Mouse (Mus musculus) stomach, postnatal 0 days (tissue): ENCODE results near the gene Nup210. TPM values are rescaled to one million over a fixed set of nuclear protein-coding genes. Genes with fewer than 3 reads are reported as not detected.
"Not testable (repeated sequence)": the region's sequence is repeated elsewhere in the genome, so short reads cannot be mapped to it uniquely, and the experiment has no call there.

Source experiments
- ATAC-seq: fragments of 200-750 bp; cut with Nextera tagmentation; 2 replicates; pipeline ENCODE4 v1.8.0; 2017; ENCODE audit not compliant: low FRiP score, low TSS enrichment
- DNase-seq: peaks from one replicate; pipeline ENCODE4 v3.0.0-alpha.2; 2016; ENCODE audit warnings: low spot score
- H3K27ac ChIP-seq: fragments of 300-500 bp; sonication (generic); replicated peaks from 2 replicates; pipeline ENCODE4 v1.5.1; 2014; ENCODE audit warnings: mild to moderate bottlenecking, control low read depth
- H3K27me3 ChIP-seq: fragments of 300-500 bp; sonication (generic); 2 replicates; pipeline ENCODE4 v1.6.1; 2014; ENCODE audit warnings: low read length; ENCODE audit not compliant: control insufficient read depth, insufficient read depth
- H3K36me3 ChIP-seq: fragments of 300-500 bp; sonication (generic); 2 replicates; pipeline ENCODE4 v1.6.1; 2014; ENCODE audit warnings: low read length, mixed read lengths; ENCODE audit not compliant: control insufficient read depth, insufficient read depth
- H3K4me1 ChIP-seq: fragments of 300-500 bp; sonication (generic); replicated peaks from 2 replicates; pipeline ENCODE4 v1.6.1; 2014; ENCODE audit warnings: antibody characterized with exemption; ENCODE audit not compliant: control insufficient read depth, insufficient read depth
- H3K4me2 ChIP-seq: fragments of 300-500 bp; sonication (generic); replicated peaks from 2 replicates; pipeline ENCODE4 v1.6.1; 2014; ENCODE audit warnings: low read depth, mild to moderate bottlenecking, control low read depth, moderate library complexity
- H3K4me3 ChIP-seq: fragments of 300-500 bp; sonication (generic); 2 replicates; pipeline ENCODE4 v1.5.1; 2014; ENCODE audit warnings: low read depth, low read length, control low read depth
- H3K9ac ChIP-seq: fragments of 300-500 bp; sonication (generic); 2 replicates; pipeline ENCODE4 v1.6.1; 2014; ENCODE audit warnings: mild to moderate bottlenecking, low read length, control low read depth, mixed read lengths
- H3K9me3 ChIP-seq: fragments of 300-500 bp; sonication (generic); 2 replicates; pipeline ENCODE4 v1.6.1; 2016; ENCODE audit warnings: low read length; ENCODE audit not compliant: control insufficient read depth
- CTCF ChIP-seq: IDR thresholded peaks from 2 replicates; pipeline ENCODE4 v1.5.1; 2016; ENCODE audit warnings: antibody characterized with exemption, low read depth, mild to moderate bottlenecking, moderate library complexity
- EP300 ChIP-seq: optimal IDR thresholded peaks from 2 replicates; pipeline ENCODE3; 2016; ENCODE audit warnings: antibody characterized with exemption
- WGBS: fragments of 180-500 bp; shearing (Covaris S2); extraction: QIAGEN DNeasy Blood & Tissue Kit; methylation state at CpG from one replicate; pipeline ENCODE4 v1.1.7; 2014; 5-methylcytosine and 5-hydroxymethylcytosine counted together
- polyA plus RNA-seq: library from polyadenylated mRNA; unstranded; fragments of >200 nt; fragmentation: Nextera tagmentation; extraction: Ambion mirVana; gene quantifications from 2 replicates; pipeline ENCODE4 v1.2.1, GENCODE M21; 2015

The Nup210 gene
- polyA plus RNA-seq, 1 experiment from 2014 or later = 2.4 TPM

DNA sequence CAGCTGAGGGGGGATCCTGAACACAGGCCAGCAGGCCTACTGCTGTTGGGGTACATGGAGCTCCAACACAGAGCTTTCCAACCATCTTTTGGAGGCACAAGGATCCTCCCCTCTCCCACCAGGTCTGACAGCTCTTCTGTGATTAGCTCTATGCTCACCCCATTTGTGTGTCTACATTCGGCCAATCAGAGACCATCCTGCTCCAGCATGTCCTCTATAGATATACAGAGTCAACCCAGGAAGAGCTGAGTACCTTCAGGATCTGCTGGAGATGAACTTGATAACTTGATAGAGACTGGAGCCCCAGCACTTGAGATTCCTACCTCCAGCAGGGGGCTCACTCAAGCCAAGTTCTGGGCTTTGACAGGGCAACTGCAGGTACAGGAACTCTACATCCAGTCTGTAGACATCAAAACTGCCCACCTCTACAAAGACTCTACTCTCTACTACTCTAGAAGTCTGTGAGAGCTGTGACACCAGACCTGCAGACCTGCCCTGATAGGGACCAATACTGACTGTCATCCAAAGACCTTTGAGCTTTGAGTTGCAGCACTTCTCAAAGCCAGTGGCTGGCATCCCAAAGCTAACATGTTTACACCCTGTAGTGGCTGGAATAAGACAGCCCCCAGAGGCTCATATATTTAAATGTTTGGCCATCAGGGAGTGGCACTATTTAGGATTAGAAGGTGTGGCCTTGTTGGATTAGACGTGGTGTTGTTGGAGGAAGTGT, 11.1 kb downstream of the Nup210 start:
- peak; percentile 5; the same call in 1 of the 2 replicates for ATAC-seq
- Histone ChIP-seq H3K27ac (no peak overlapping the region), H3K9ac (no peak overlapping the region), H3K36me3 (no peaks in the 10 kb centered on the region), H3K4me1 (0 out of 2 replicates have a peak, but pooled peaks cover 2% of the 10 kb centered on the region), H3K4me3 (no peak overlapping the region), H3K4me2 (no peak overlapping the region), H3K9me3 (no peaks in the 10 kb centered on the region), H3K27me3 (no peaks in the 10 kb centered on the region)
- WGBS = 77% methylated on average over 2 of the region's 2 CpGs
- DNase-seq = no peak
- TF ChIP-seq EP300 (no peak), CTCF (peak; percentile 44; the same call in 1 of the 2 replicates)

DNA sequence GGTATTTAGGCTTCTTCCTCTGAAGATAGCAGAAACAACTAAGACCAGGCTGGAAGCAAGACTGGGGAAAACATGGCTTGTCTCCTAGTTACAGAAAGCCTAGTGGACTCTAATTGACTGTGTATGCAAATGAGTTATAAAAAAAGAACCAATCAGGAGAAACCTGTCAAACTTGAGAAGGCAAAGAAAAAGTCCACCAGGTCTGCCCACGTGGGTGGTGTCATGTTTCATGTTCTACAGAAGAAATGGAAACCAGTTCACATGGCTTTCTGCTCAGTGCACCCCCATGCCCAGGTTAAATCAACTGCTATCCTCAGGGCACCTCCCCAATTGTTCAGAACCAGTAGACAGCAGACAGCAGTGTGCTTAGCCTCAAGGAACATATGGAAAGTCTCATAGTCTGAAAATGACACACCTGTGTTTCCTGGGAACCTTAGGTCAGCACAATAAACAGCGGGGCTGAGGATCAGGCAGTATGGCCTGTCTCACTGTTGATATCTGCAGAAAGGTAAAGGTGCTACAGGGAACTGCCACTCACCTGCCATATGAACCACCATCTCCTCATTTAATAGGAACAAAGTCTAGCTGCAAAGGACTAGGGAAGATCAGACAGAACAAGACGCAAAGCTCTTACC, 11.7 kb downstream of the Nup210 start:
- Histone ChIP-seq H3K4me2 (no peak overlapping the region), H3K27me3 (no peaks in the 10 kb centered on the region), H3K4me3 (no peak overlapping the region), H3K4me1 (0 out of 2 replicates have a peak, but pooled peaks cover 2% of the 10 kb centered on the region), H3K27ac (no peak overlapping the region), H3K36me3 (no peaks in the 10 kb centered on the region), H3K9ac (no peak overlapping the region), H3K9me3 (no peaks in the 10 kb centered on the region)
- TF ChIP-seq EP300 (no peak), CTCF (no peak)
- 46% methylated on average over 3 of the region's 3 CpGs for WGBS
- DNase-seq (peak; percentile 82), ATAC-seq (peak; percentile 83)

DNA sequence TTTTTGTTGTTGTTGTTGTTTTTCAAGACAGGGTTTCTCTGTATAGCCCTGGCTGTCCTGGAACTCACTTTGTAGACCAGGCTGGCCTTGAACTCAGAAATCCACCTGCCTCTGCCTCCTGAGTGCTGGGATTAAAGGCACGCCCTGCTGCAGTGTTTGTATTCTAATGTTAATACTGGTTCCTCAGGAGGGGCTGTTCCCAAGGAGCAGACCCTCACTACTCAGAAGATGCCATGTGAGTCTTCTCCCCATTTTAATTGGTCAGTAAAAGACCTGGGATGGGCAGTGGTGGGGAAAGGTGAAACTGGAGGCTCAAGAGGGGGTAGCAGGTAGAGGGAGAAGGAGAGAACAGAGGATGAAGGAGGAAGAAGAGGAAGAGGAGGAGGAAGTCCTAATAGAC, 13.2 kb downstream of the Nup210 start:
- WGBS = 83% methylated on average over 1 of the region's 1 CpGs

DNA sequence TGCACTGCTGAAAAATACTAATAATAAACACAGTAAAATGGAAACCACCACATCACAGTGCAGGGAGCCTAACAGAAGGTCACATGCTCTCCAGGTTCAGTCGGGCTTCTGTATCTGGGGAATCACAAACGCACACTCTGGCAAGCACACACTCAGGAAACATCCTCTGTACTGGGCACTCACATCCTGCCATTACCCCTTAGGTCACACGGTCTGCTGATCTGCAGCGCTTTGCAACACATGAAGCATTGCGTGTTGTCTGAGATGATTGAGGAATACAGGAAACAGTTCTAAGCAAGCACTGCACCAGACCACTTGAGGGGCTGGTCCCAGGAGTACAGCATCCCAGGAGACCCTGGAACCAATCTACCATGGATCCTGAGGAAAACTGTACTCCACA, 16.0 kb downstream of the Nup210 start:
- no peak for TF ChIP-seq CTCF
- H3K27me3 ChIP-seq = no peaks in the 10 kb centered on the region
- ATAC-seq = no peak

More for the DNA sequence above, 13.2 kb downstream of the Nup210 start:
- H3K36me3 ChIP-seq, H3K27me3 ChIP-seq, H3K9ac ChIP-seq, H3K4me3 ChIP-seq, DNase-seq, H3K4me1 ChIP-seq, ATAC-seq, H3K4me2 ChIP-seq, H3K27ac ChIP-seq, H3K9me3 ChIP-seq: not testable (repeated sequence)

DNA sequence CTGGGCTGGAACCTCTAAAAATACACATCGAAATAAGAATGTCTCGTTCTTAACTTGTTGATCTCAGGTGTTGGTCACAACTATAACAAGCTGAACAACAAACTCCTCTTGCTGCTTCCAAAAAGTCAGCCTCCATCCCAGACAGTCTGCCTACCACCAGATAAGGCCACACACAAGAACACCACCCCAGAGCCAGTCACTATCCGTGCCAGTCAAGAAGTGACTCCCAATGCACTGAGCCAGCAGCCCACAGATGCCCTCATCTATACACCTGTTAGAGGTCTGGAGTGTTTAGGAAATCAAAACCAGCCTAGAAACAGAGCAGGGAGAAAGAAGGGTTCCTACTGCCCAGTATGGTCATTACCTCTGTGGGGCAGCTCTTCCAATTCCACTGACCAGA, 18.8 kb downstream of the Nup210 start:
- DNase-seq (no peak), ATAC-seq (no peak)
- no peak for TF ChIP-seq EP300
- no peak for TF ChIP-seq CTCF
- Histone ChIP-seq H3K4me3 (no peak overlapping the region), H3K4me1 (0 out of 2 replicates have a peak, but pooled peaks cover 2% of the 10 kb centered on the region), H3K9ac (no peak overlapping the region), H3K9me3 (no peaks in the 10 kb centered on the region), H3K27me3 (no peaks in the 10 kb centered on the region), H3K27ac (no peak overlapping the region), H3K4me2 (no peak overlapping the region), H3K36me3 (no peaks in the 10 kb centered on the region)
- 95% methylated on average over 3 of the region's 3 CpGs for WGBS

More for the DNA sequence above, 16.0 kb downstream of the Nup210 start:
- Histone ChIP-seq H3K36me3 (no peaks in the 10 kb centered on the region), H3K9ac (no peak overlapping the region), H3K4me2 (no peak overlapping the region), H3K4me1 (0 out of 2 replicates have a peak, but pooled peaks cover 2% of the 10 kb centered on the region), H3K27ac (no peak overlapping the region), H3K9me3 (no peaks in the 10 kb centered on the region), H3K4me3 (no peak overlapping the region)
- 77% methylated on average over 5 of the region's 5 CpGs for WGBS
- DNase-seq = no peak

DNA sequence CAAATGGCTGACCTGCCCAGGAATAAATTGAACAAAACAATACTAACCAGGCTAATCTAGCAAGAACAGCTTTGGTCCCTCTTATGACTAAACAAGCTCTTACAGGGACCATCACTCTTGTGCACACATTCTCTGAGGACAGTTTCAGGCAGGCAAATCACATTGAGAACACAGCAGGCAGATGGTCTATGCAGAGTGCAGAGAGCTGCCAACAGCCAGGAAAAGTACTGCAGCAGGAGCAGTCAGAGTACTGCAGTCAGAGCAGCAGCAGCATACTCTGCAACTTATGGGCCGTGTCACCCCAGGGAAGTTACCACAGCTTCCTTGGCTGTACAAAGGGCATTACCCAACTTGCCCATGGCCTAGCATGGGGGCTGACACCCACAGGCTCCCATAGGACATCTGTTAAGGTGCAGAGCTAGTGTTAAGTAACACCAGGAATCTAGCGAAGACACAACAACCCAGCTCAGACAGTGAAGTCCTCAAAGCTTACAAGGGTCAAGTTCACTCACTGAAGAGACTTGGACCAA, 21.5 kb downstream of the Nup210 start:
- Histone ChIP-seq H3K9ac (no peak overlapping the region), H3K36me3 (no peaks in the 10 kb centered on the region), H3K4me1 (no peaks in the 10 kb centered on the region), H3K9me3 (no peaks in the 10 kb centered on the region), H3K4me2 (no peak overlapping the region), H3K27me3 (no peaks in the 10 kb centered on the region), H3K27ac (no peak overlapping the region), H3K4me3 (no peak overlapping the region)
- WGBS = 91% methylated on average over 2 of the region's 2 CpGs
- ATAC-seq (no peak), DNase-seq (no peak)
- TF ChIP-seq CTCF = no peak
- no peak for TF ChIP-seq EP300
